Mouse (Mus musculus) cerebellum, adult 2 months (tissue): ENCODE results near the gene Bdnf.

ENCODE experiments used
- CTCF ChIP-seq: fragments of 200-500 bp; IDR thresholded peaks from 2 replicates; pipeline ENCODE4 v1.5.1; 2011; ENCODE audit warnings: low read depth, mild to moderate bottlenecking, control low read depth, low read length, moderate library complexity, borderline replicate concordance; ENCODE audit not compliant: insufficient read depth
- POLR2A ChIP-seq: fragments of 200-500 bp; IDR thresholded peaks from 2 replicates; pipeline ENCODE4 v1.6.1; 2011; ENCODE audit warnings: low read length, control low read depth, borderline replicate concordance; ENCODE audit not compliant: insufficient read depth

DNA sequence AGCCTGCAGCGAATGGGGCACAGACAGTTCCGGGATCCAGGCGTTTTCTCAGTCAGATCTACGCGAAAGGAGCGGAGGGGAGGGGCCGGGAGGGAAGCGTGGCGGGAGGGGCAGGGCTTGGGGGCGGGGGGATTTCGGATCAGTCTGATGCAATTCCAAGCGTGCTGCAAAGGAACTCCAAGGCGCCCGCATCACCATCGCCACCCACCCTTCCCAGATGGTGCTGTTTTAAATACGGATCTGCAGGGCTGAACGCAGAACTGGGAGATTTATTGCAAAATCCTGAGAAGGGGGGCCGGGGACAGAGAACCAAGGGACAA is 3.5 kb downstream of the Bdnf start:
- no peak for TF ChIP-seq CTCF
- peak; percentile 56 for TF ChIP-seq POLR2A
